Mouse (Mus musculus) embryonic facial prominence, embryonic 12.5 days (tissue): ENCODE data around the gene Immp2l. TPM values are rescaled to one million over a fixed set of nuclear protein-coding genes. Genes with fewer than 3 reads are reported as not detected.
A peak's percentile ranks its signal among the peaks of the same experiment; 100 is the strongest.

Experiments
- ATAC-seq: fragments of 200-750 bp; cut with Nextera tagmentation; 2 replicates; pipeline ENCODE4 v1.8.0; 2017; ENCODE audit not compliant: insufficient number of reproducible peaks, insufficient read depth, low FRiP score, low TSS enrichment
- H3K27ac ChIP-seq: fragments of 300-500 bp; sonication (generic); 2 replicates; pipeline ENCODE4 v1.5.1; 2016; ENCODE audit warnings: mild to moderate bottlenecking
- H3K27me3 ChIP-seq: fragments of 300-500 bp; sonication (generic); 2 replicates; pipeline ENCODE4 v1.6.1; 2016; ENCODE audit warnings: mild to moderate bottlenecking, moderate library complexity
- H3K36me3 ChIP-seq: fragments of 300-500 bp; sonication (generic); 2 replicates; pipeline ENCODE4 v1.6.1; 2016; ENCODE audit warnings: mild to moderate bottlenecking
- H3K4me1 ChIP-seq: fragments of 300-500 bp; sonication (generic); 2 replicates; pipeline ENCODE4 v1.6.1; 2016
- H3K4me2 ChIP-seq: fragments of 300-500 bp; sonication (generic); replicated peaks from 2 replicates; pipeline ENCODE4 v1.6.1; 2016; ENCODE audit warnings: mild to moderate bottlenecking, moderate library complexity
- H3K4me3 ChIP-seq: fragments of 300-500 bp; sonication (generic); 2 replicates; pipeline ENCODE4 v1.5.1; 2016; ENCODE audit warnings: mild to moderate bottlenecking
- H3K9ac ChIP-seq: fragments of 300-500 bp; sonication (generic); 2 replicates; pipeline ENCODE4 v1.6.1; 2016; ENCODE audit warnings: mild to moderate bottlenecking, moderate library complexity
- H3K9me3 ChIP-seq: fragments of 300-500 bp; sonication (generic); 2 replicates; pipeline ENCODE4 v1.6.1; 2016; ENCODE audit warnings: mild to moderate bottlenecking, moderate library complexity
- WGBS: fragments of 180-500 bp; shearing (Covaris S2); methylation state at CpG from one replicate; pipeline ENCODE4 v1.1.7; 2016; 5-methylcytosine and 5-hydroxymethylcytosine counted together
- polyA plus RNA-seq: library from polyadenylated mRNA; unstranded; fragments of >200 nt; fragmentation: Nextera tagmentation; extraction: Ambion mirVana; gene quantifications from 2 replicates; pipeline ENCODE4 v1.2.1, GENCODE M21; 2016

Gene Immp2l
- polyA plus RNA-seq, 1 experiment from 2014 or later = 12.4 TPM

- Histone ChIP-seq H3K4me3 (no peak overlapping the region), H3K9ac (no peak overlapping the region), H3K27ac (no peak overlapping the region), H3K4me1 (no peaks in the 10 kb centered on the region), H3K4me2 (no peak overlapping the region), H3K9me3 (no peaks in the 10 kb centered on the region), H3K27me3 (no peaks in the 10 kb centered on the region), H3K36me3 (no peaks in the 10 kb centered on the region)
- no peak for ATAC-seq
- WGBS = 34% methylated on average over 1 of the region's 1 CpGs
Observed at GRCm38 (mm10) chr12:41215186-41215585, 191.3 kb downstream of the Immp2l start.

- Histone ChIP-seq H3K27me3 (no peaks in the 10 kb centered on the region), H3K27ac (no peak overlapping the region), H3K9ac (no peak overlapping the region)
Observed at GRCm38 (mm10) chr12:41221893-41222292, 198.0 kb downstream of the Immp2l start.

GRCm38 (mm10) chr12:41223686-41224085, 199.8 kb downstream of the Immp2l start:
- Histone ChIP-seq H3K4me1 (peaks cover 4% of the 10 kb centered on the region), H3K36me3 (no peaks in the 10 kb centered on the region), H3K4me2 (no peak overlapping the region), H3K27ac (no peak overlapping the region), H3K9ac (no peak overlapping the region), H3K27me3 (no peaks in the 10 kb centered on the region), H3K4me3 (no peak overlapping the region), H3K9me3 (no peaks in the 10 kb centered on the region)
- 64% methylated on average over 1 of the region's 1 CpGs for WGBS
- ATAC-seq = no peak

More at GRCm38 (mm10) chr12:41221893-41222292, 198.0 kb downstream of the Immp2l start:
- no peaks in the 10 kb centered on the region for H3K9me3 ChIP-seq
- H3K4me3 ChIP-seq = no peak overlapping the region
- WGBS = 71% methylated on average over 3 of the region's 3 CpGs
- H3K4me1 ChIP-seq = peaks cover 4% of the 10 kb centered on the region
- no peak for ATAC-seq
- H3K4me2 ChIP-seq = no peak overlapping the region
- no peaks in the 10 kb centered on the region for H3K36me3 ChIP-seq

GRCm38 (mm10) chr12:41224538-41224937, 200.6 kb downstream of the Immp2l start:
- Histone ChIP-seq H3K4me2 (no peak overlapping the region), H3K9ac (no peak overlapping the region), H3K36me3 (no peaks in the 10 kb centered on the region), H3K4me3 (no peak overlapping the region), H3K27ac (no peak overlapping the region), H3K4me1 (peaks cover 4% of the 10 kb centered on the region), H3K9me3 (no peaks in the 10 kb centered on the region), H3K27me3 (no peaks in the 10 kb centered on the region)
- no peak for ATAC-seq
- 22% methylated on average over 4 of the region's 4 CpGs for WGBS

- Histone ChIP-seq H3K4me2 (no peak overlapping the region), H3K9ac (no peak overlapping the region), H3K4me1 (no peaks in the 10 kb centered on the region), H3K27ac (no peak overlapping the region), H3K27me3 (no peaks in the 10 kb centered on the region), H3K9me3 (no peaks in the 10 kb centered on the region), H3K36me3 (no peaks in the 10 kb centered on the region), H3K4me3 (no peak overlapping the region)
- 45% methylated on average over 2 of the region's 2 CpGs for WGBS
- no peak for ATAC-seq
Observed at GRCm38 (mm10) chr12:41231966-41232365, 208.1 kb downstream of the Immp2l start.

GRCm38 (mm10) chr12:41237880-41238279, 214.0 kb downstream of the Immp2l start:
- H3K9ac ChIP-seq = no peak overlapping the region
- ATAC-seq = no peak
- no peak overlapping the region for H3K27ac ChIP-seq
- H3K4me3 ChIP-seq = no peak overlapping the region
- H3K36me3 ChIP-seq = no peaks in the 10 kb centered on the region
- H3K9me3 ChIP-seq = no peaks in the 10 kb centered on the region
- H3K4me1 ChIP-seq = no peaks in the 10 kb centered on the region
- WGBS = 68% methylated on average over 3 of the region's 3 CpGs
- no peaks in the 10 kb centered on the region for H3K27me3 ChIP-seq
- H3K4me2 ChIP-seq = no peak overlapping the region

- Histone ChIP-seq H3K4me1 (no peaks in the 10 kb centered on the region), H3K4me3 (no peak overlapping the region), H3K36me3 (no peaks in the 10 kb centered on the region), H3K4me2 (no peak overlapping the region), H3K9me3 (no peaks in the 10 kb centered on the region), H3K27ac (no peak overlapping the region), H3K27me3 (no peaks in the 10 kb centered on the region), H3K9ac (no peak overlapping the region)
- ATAC-seq = no peak
- 37% methylated on average over 2 of the region's 2 CpGs for WGBS
Observed at GRCm38 (mm10) chr12:41241221-41241620, 217.3 kb downstream of the Immp2l start.

GRCm38 (mm10) chr12:41248254-41248653, 224.4 kb downstream of the Immp2l start:
- no peak overlapping the region for H3K9ac ChIP-seq
- H3K27ac ChIP-seq = no peak overlapping the region
- H3K4me2 ChIP-seq = no peak overlapping the region
- H3K9me3 ChIP-seq = no peaks in the 10 kb centered on the region
- ATAC-seq = no peak
- 95% methylated on average over 1 of the region's 1 CpGs for WGBS
- no peaks in the 10 kb centered on the region for H3K27me3 ChIP-seq
- H3K4me3 ChIP-seq = no peak overlapping the region
- H3K36me3 ChIP-seq = no peaks in the 10 kb centered on the region
- no peaks in the 10 kb centered on the region for H3K4me1 ChIP-seq

GRCm38 (mm10) chr12:41250123-41250522, 226.2 kb downstream of the Immp2l start:
- H3K27me3 ChIP-seq = no peaks in the 10 kb centered on the region

GRCm38 (mm10) chr12:41257905-41258304, 234.0 kb downstream of the Immp2l start:
- 0 out of 2 replicates have a peak, but pooled peaks have one; percentile 47 for ATAC-seq

More at GRCm38 (mm10) chr12:41250123-41250522, 226.2 kb downstream of the Immp2l start:
- Histone ChIP-seq H3K9ac (no peak overlapping the region), H3K4me1 (no peaks in the 10 kb centered on the region), H3K9me3 (no peaks in the 10 kb centered on the region), H3K36me3 (no peaks in the 10 kb centered on the region), H3K4me3 (no peak overlapping the region), H3K27ac (no peak overlapping the region), H3K4me2 (no peak overlapping the region)
- no peak for ATAC-seq
- 91% methylated on average over 3 of the region's 3 CpGs for WGBS

GRCm38 (mm10) chr12:41259608-41260007, 235.7 kb downstream of the Immp2l start:
- H3K4me3 ChIP-seq = no peak overlapping the region
- H3K27me3 ChIP-seq = no peaks in the 10 kb centered on the region
- H3K36me3 ChIP-seq = no peaks in the 10 kb centered on the region
- no peak for ATAC-seq
- H3K27ac ChIP-seq = no peak overlapping the region
- 72% methylated on average over 2 of the region's 2 CpGs for WGBS
- H3K4me2 ChIP-seq = no peak overlapping the region
- no peaks in the 10 kb centered on the region for H3K4me1 ChIP-seq
- H3K9ac ChIP-seq = no peak overlapping the region
- no peaks in the 10 kb centered on the region for H3K9me3 ChIP-seq

More at GRCm38 (mm10) chr12:41257905-41258304, 234.0 kb downstream of the Immp2l start:
- Histone ChIP-seq H3K36me3 (no peaks in the 10 kb centered on the region), H3K4me2 (no peak overlapping the region), H3K4me3 (no peak overlapping the region), H3K27ac (no peak overlapping the region), H3K4me1 (no peaks in the 10 kb centered on the region), H3K9ac (no peak overlapping the region), H3K9me3 (no peaks in the 10 kb centered on the region), H3K27me3 (no peaks in the 10 kb centered on the region)
- WGBS = 25% methylated on average over 2 of the region's 2 CpGs

GRCm38 (mm10) chr12:41274136-41274535, 250.2 kb downstream of the Immp2l start:
- 88% methylated on average over 8 of the region's 8 CpGs for WGBS
- Histone ChIP-seq H3K4me1 (no peaks in the 10 kb centered on the region), H3K27ac (no peak overlapping the region), H3K4me3 (no peak overlapping the region), H3K4me2 (no peak overlapping the region), H3K27me3 (no peaks in the 10 kb centered on the region), H3K9me3 (no peaks in the 10 kb centered on the region), H3K9ac (no peak overlapping the region), H3K36me3 (no peaks in the 10 kb centered on the region)
- ATAC-seq = no peak

GRCm38 (mm10) chr12:41275361-41275760, 251.5 kb downstream of the Immp2l start:
- Histone ChIP-seq H3K27ac (no peak overlapping the region), H3K4me3 (no peak overlapping the region), H3K9me3 (no peaks in the 10 kb centered on the region), H3K4me2 (no peak overlapping the region), H3K36me3 (no peaks in the 10 kb centered on the region), H3K4me1 (no peaks in the 10 kb centered on the region), H3K27me3 (no peaks in the 10 kb centered on the region), H3K9ac (no peak overlapping the region)
- 60% methylated on average over 3 of the region's 3 CpGs for WGBS
- ATAC-seq = no peak
